Mouse (Mus musculus) left cerebral cortex, adult 2 months (tissue): ENCODE results near the gene Fam174b. TPM values are rescaled to one million over a fixed set of nuclear protein-coding genes. Genes with fewer than 3 reads are reported as not detected.

Experiments used
- DNase-seq, 2 experiments: peaks; one replicate each; pipeline ENCODE4 v3.0.0; 2021 to 2022; ENCODE audit warnings: low spot score in 2 of 2, mixed read lengths in 1 of 2; ENCODE audit errors: extremely low spot score in 1 of 2
- H3K27ac ChIP-seq: fragments of 200-600 bp; 2 replicates; pipeline ENCODE4 v1.8.1; 2022
- H3K4me3 ChIP-seq: fragments of 200-600 bp; 2 replicates; pipeline ENCODE4 v1.8.1; 2022
- CTCF ChIP-seq: fragments of 200-600 bp; IDR thresholded peaks from 2 replicates; pipeline ENCODE4 v1.8.1; 2022; ENCODE audit warnings: antibody characterized with exemption, mild to moderate bottlenecking, moderate library complexity
- intact Hi-C: fragments of 180-260 bp; cut with DNase I; formaldehyde crosslinking; loops from one replicate; pipeline ENCODE4 v1.15.1; 2025
- total RNA-seq, 2 experiments: library from RNA; stranded (reverse); gene quantifications; 2 replicates each; pipeline ENCODE4 v1.2.3; 2021

Fam174b gene
- total RNA-seq, 2 experiments from 2014 or later = 32.9 to 33.8 TPM

- TF ChIP-seq CTCF = no peak
- H3K27ac ChIP-seq = no peak overlapping the region
- H3K4me3 ChIP-seq = no peak overlapping the region
- DNase-seq = no peak
- intact Hi-C loops = no loop called here
These were observed 13.5 kb downstream of the Fam174b start for GRCm38 (mm10) chr7:73753598-73753997.

- DNase-seq = no peak
- Histone ChIP-seq H3K27ac (no peak overlapping the region), H3K4me3 (no peak overlapping the region)
- intact Hi-C loops = no loop called here
- TF ChIP-seq CTCF = peak; percentile 22
These were observed 15.4 kb downstream of the Fam174b start for GRCm38 (mm10) chr7:73755377-73756110.

DNA sequence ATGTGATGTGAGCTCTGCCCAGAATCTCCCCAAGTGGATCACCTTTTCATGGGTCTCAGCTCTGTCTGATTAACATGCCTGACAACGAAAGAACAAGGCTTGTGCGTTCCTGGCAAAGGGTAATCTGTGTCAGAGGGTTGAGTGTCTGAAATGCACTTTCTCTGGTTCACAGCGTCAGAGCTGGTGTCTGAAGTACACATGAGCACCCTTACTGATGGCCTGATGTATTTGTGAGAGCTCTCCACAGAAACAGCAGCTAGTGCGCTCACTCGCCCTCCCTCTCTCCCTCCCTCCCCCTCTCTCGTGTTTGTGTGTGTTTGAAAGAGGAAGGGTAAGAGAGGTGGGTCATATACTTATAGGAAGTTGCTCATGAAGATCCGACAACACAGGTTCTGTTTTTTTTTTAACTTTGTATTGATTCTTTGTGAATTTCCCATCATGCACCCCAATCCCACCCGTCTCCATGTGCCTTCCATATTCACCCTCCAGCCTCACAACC, 21.6 kb downstream of the Fam174b start:
- TF ChIP-seq CTCF = no peak
- Histone ChIP-seq H3K27ac (no peak overlapping the region), H3K4me3 (no peak overlapping the region)
- no peak for DNase-seq
- intact Hi-C loops = no loop called here

GRCm38 (mm10) chr7:73764679-73765078, 24.6 kb downstream of the Fam174b start:
- Histone ChIP-seq H3K27ac (no peak overlapping the region), H3K4me3 (no peak overlapping the region)
- intact Hi-C loops = no loop called here
- DNase-seq = no peak
- no peak for TF ChIP-seq CTCF

DNA sequence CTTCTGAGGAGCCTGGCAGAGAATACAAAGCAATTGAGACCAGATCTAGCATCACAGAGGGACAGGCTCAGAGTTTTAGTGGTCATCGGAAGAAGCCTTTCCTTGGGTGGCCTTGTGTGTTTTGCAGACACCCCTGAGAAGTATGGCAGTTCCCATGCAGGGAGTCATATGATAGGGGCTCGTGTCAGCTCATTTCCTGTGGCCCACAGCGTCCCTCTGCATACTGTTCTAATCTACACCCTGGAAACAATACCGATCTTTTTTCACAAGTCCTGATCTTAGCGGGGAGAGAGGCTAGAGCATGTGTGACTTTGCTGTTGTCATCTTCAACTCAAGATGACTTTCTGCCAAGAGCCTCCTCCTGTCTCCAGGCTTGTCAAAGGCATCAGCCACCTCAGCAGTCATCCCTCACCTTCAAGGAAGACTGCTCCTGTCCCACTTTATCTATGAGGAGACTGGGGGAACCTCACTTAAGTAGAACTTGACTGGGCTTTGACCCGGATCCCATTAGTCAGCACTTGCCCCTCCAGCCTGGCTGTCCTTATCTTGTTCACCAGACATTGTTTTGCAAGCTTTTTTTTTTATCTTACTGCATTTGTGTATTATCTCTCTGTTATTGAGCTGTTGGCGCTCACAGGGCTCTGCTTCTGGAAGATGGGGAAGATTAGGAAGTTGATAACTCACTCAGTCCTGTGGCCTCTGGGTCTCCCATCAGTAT, 25.2 kb downstream of the Fam174b start:
- H3K27ac ChIP-seq = no peak overlapping the region
- TF ChIP-seq CTCF = no peak
- no peak for DNase-seq
- intact Hi-C loops = no loop called here
- no peak overlapping the region for H3K4me3 ChIP-seq

DNA sequence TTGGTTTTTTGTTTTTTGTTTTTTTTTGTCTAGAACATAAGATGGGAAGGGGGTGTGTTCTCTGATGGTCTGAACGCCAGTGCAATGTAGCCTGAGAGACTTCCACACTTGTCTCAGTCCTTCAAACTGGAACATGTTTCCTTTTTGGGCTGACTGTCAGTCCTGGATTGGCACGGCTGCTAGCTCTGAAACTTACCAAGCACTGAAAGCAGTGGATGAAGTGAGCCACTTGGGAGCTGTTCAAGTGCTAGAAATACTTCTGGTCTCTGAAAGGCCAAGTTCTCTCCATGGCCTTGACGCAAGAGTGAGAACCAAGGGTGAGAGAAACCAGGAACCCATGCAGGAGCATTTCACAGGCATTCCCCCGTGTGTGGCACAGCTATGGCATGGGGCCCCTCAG, 29.1 kb downstream of the Fam174b start:
- DNase-seq = no peak
- intact Hi-C loops = no loop called here

GRCm38 (mm10) chr7:73771384-73772274, 31.5 kb downstream of the Fam174b start:
- Histone ChIP-seq H3K4me3 (no peak overlapping the region), H3K27ac (no peak overlapping the region)
- intact Hi-C loops = no loop called here
- DNase-seq = no peak
- no peak; the same call in 1 of the 2 replicates for TF ChIP-seq CTCF

More for the DNA sequence above, 29.1 kb downstream of the Fam174b start:
- no peak overlapping the region for H3K4me3 ChIP-seq
- TF ChIP-seq CTCF = no peak
- no peak overlapping the region for H3K27ac ChIP-seq

GRCm38 (mm10) chr7:73772275-73772765, 32.2 kb downstream of the Fam174b start:
- DNase-seq = no peak
- Histone ChIP-seq H3K27ac (no peak overlapping the region), H3K4me3 (no peak overlapping the region)
- TF ChIP-seq CTCF = no peak
- intact Hi-C loops = no loop called here

DNA sequence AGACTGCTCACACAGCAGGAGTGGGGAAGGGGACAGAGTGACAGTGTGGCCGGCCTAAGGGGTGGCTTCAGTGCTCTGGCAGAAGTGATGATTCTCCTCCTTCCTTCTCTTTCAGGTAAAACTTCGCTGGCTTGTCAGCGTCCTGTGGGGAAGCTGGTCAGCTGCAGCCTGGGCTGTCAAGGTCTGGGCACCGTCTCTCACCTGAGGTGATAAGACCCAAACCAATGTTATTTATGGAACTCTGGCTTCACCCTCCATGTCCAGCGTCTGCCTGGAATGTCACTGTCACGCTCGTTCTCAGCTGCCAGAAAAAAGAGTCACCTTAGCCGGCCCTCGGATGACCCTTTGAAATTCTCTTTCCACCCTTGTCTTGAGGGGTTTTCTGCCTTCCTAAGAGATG, 34.7 kb downstream of the Fam174b start:
- no peak for TF ChIP-seq CTCF
- no peak overlapping the region for H3K4me3 ChIP-seq
- intact Hi-C loops = no loop called here
- no peak overlapping the region for H3K27ac ChIP-seq
- DNase-seq = no peak

GRCm38 (mm10) chr7:73777777-73778176, 37.7 kb downstream of the Fam174b start:
- TF ChIP-seq CTCF = no peak
- no peak overlapping the region for H3K27ac ChIP-seq
- no peak for DNase-seq
- intact Hi-C loops = no loop called here
- H3K4me3 ChIP-seq = no peak overlapping the region

DNA sequence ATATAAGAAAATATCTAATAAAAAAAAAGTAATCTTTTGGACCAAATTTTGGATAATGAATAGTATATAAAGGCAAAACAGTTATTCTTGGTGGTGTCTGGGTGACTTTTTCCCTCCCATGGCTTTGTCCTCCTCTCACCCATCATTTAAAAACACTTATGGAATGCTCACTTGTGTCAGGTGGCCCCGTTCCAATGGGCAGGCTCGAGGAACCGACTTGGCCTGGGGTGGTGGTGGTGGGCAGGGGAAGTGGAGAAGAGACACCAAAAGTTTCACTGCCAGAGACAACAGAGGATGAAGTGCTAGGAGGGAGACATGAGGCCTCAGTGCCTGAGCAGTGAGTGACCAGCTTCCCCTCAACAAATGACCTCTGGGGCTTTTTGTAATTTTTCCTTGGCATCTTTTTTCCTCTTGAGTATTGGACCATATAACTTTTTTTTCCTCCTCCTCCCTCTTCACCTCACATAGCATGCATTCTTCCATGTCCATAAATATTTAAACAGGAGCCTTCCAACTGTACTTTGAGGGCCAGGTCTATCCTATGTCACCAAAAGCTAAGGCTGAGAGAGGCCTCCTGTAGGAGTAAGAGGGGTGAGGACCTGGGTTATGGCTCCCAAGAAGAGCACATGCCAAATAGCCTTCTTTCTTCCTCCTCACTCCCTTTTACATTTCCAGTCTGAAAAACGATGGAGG, 44.8 kb downstream of the Fam174b start:
- intact Hi-C loops = no loop called here

More for the DNA sequence above, 44.8 kb downstream of the Fam174b start:
- DNase-seq = no peak
- no peak for TF ChIP-seq CTCF
- Histone ChIP-seq H3K4me3 (no peak overlapping the region), H3K27ac (no peak overlapping the region)
